Mouse (Mus musculus): ENCODE measurements at regions not wholly inside any gene's neighbourhood (a gene's known extent, or its start where the extent isn't known, plus 50 kb on each side); places are given as distances from the start of the nearest gene placed in this dataset.

- TF ChIP-seq EP300 (IDR thresholded peaks at IDR 0.05; ENCODE audit: low read depth) (no peak), CTCF (IDR thresholded peaks at IDR 0.05; ENCODE audit: low read depth) (no peak)
These were observed 386.2 kb downstream of the Ttll7 start for GRCm38 (mm10) chr3:147238398-147238797.
